35 mouse cellular contexts compared by ENCODE assay signal in genomic region chr17:31152966-31153499, GRCm38 (mm10). TPM values are rescaled to one million over a fixed set of nuclear protein-coding genes. Genes with fewer than 3 reads are reported as not detected.
A peak's percentile ranks its signal among the peaks of the same experiment; 100 is the strongest.
DNase-seq lines count a peak whose midpoint lies in the region; ATAC-seq lines count a peak whose summit lies in the region.
"Had no signal": no experiment of that assay in that cellular context is flagged by ENCODE, and none has a peak within 500 bp of the region (broad histone marks: within the 10 kb centered on the region; RNA-seq: fewer than 3 reads in every experiment).

No protein-coding gene starts in this region.

- H3K27me3 ChIP-seq in kidney, embryonic 15.5 days = no peaks in the 10 kb centered on the region
- H3K27me3 ChIP-seq in liver, embryonic 12.5 days (replicated peaks) = no peaks in the 10 kb centered on the region
- no peaks in the 10 kb centered on the region for H3K27me3 ChIP-seq in liver, embryonic 11.5 days (replicated peaks; ENCODE audit: control insufficient read depth, insufficient read depth, low read length)
- H3K27me3 ChIP-seq: embryonic facial prominence, embryonic 12.5 days; heart, embryonic 13.5 days; limb, embryonic 15.5 days; midbrain, embryonic 13.5 days; neural tube, embryonic 13.5 days; Patski had no signal

- peak overlapping the region; percentile 66 for H3K27ac ChIP-seq in kidney, embryonic 15.5 days
- no peak overlapping the region for H3K27ac ChIP-seq in liver, embryonic 12.5 days
- H3K27ac ChIP-seq in liver, embryonic 11.5 days (ENCODE audit: low read depth, low read length) = no peak overlapping the region
- H3K27ac ChIP-seq: embryonic facial prominence, embryonic 12.5 days; heart, adult 2 months; heart, embryonic 13.5 days; hindbrain, embryonic 14.5 days; limb, embryonic 10.5 days; limb, embryonic 15.5 days; midbrain, embryonic 13.5 days; neural tube, embryonic 13.5 days had no signal

- H3K9ac ChIP-seq in kidney, embryonic 15.5 days = no peak overlapping the region
- H3K9ac ChIP-seq in liver, embryonic 12.5 days = no peak overlapping the region
- H3K9ac ChIP-seq in liver, embryonic 11.5 days (ENCODE audit: low read depth, low read length) = no peak overlapping the region
- H3K9ac ChIP-seq: embryonic facial prominence, embryonic 12.5 days; heart, embryonic 13.5 days; hindbrain, embryonic 14.5 days; limb, embryonic 15.5 days; midbrain, embryonic 13.5 days; neural tube, embryonic 13.5 days had no signal

- no peak overlapping the region for H3K4me3 ChIP-seq in kidney, embryonic 15.5 days (replicated peaks)
- no peak overlapping the region for H3K4me3 ChIP-seq in liver, embryonic 12.5 days
- H3K4me3 ChIP-seq in liver, embryonic 11.5 days (ENCODE audit: low read depth, low read length) = no peak overlapping the region
- H3K4me3 ChIP-seq: embryonic facial prominence, embryonic 12.5 days; heart, adult 2 months; heart, embryonic 13.5 days; limb, embryonic 10.5 days; limb, embryonic 15.5 days; midbrain, embryonic 13.5 days; neural tube, embryonic 13.5 days had no signal

- 71% methylated on average over 9 of the region's 9 CpGs for WGBS in kidney, embryonic 15.5 days
- WGBS in liver, embryonic 12.5 days (ENCODE audit: insufficient replicate concordance) = 55% methylated on average over 9 of the region's 9 CpGs
- WGBS in liver, embryonic 11.5 days = 65% methylated on average over 9 of the region's 9 CpGs

- H3K4me1 ChIP-seq in kidney, embryonic 15.5 days = peaks cover 14% of the 10 kb centered on the region; the same call in 1 of the 2 replicates
- 0 out of 2 replicates have a peak, but pooled peaks cover 3% of the 10 kb centered on the region for H3K4me1 ChIP-seq in liver, embryonic 12.5 days
- no peaks in the 10 kb centered on the region; the same call in none of the 2 replicates for H3K4me1 ChIP-seq in liver, embryonic 11.5 days (replicated peaks; ENCODE audit: control insufficient read depth, insufficient read depth, low read length)
- H3K4me1 ChIP-seq: embryonic facial prominence, embryonic 12.5 days; limb, embryonic 10.5 days; limb, embryonic 15.5 days; neural tube, embryonic 13.5 days had no signal

- H3K4me2 ChIP-seq in kidney, embryonic 15.5 days = peak overlapping the region; percentile 19; the same call in 1 of the 2 replicates
- H3K4me2 ChIP-seq in liver, embryonic 12.5 days = no peak overlapping the region
- no peak overlapping the region for H3K4me2 ChIP-seq in liver, embryonic 11.5 days
- H3K4me2 ChIP-seq: embryonic facial prominence, embryonic 12.5 days; heart, embryonic 13.5 days; hindbrain, embryonic 14.5 days; limb, embryonic 15.5 days; midbrain, embryonic 13.5 days; neural tube, embryonic 13.5 days had no signal

- DNase-seq in kidney, adult 18-20 months = no peak
- DNase-seq in liver, embryonic 11.5 days (ENCODE audit: low spot score) = no peak
- peak; percentile 60 for DNase-seq in yolk sac, embryonic 10.5 days (ENCODE audit: low spot score)
- no peak for DNase-seq in heart, adult 18-20 months
- no peak for DNase-seq in frontal cortex, adult 2 months (ENCODE audit: extremely low spot score in 1 of 2, low spot score in 1 of 2)
- DNase-seq: adrenal gland, postnatal 10 days; cerebellum, adult 11 months; cerebellum, adult 9-10 months; embryo, embryonic 11 days; gastrocnemius, postnatal 25 days; heart, adult 2 months; heart, postnatal 10 days; layer of hippocampus, postnatal 36 days; lung, postnatal 36 days; right cerebral cortex, postnatal 4 days had no signal

- no peak for ATAC-seq in kidney, embryonic 15.5 days (replicated peaks; ENCODE audit: low FRiP score)
- ATAC-seq in liver, embryonic 12.5 days = 0 out of 2 replicates have a peak, but pooled peaks have one; percentile 13
- ATAC-seq in liver, embryonic 11.5 days (replicated peaks; ENCODE audit: low FRiP score) = no peak
- 0 out of 2 replicates have a peak, but pooled peaks have one; percentile 26 for ATAC-seq in megakaryocyte-erythroid progenitor cell, adult 5-6 weeks (replicated peaks; ENCODE audit: low FRiP score, low TSS enrichment, poor library complexity, severe bottlenecking)
- ATAC-seq: forebrain, embryonic 14.5 days; midbrain, embryonic 13.5 days; Patski had no signal

- H3K36me3 ChIP-seq in kidney, embryonic 15.5 days = no peaks in the 10 kb centered on the region
- no peaks in the 10 kb centered on the region for H3K36me3 ChIP-seq in liver, embryonic 12.5 days
- no peaks in the 10 kb centered on the region for H3K36me3 ChIP-seq in liver, embryonic 11.5 days (ENCODE audit: control insufficient read depth, insufficient read depth, low read length)
- H3K36me3 ChIP-seq: embryonic facial prominence, embryonic 12.5 days; heart, embryonic 13.5 days; limb, embryonic 10.5 days; limb, embryonic 15.5 days; midbrain, embryonic 13.5 days; neural tube, embryonic 13.5 days had no signal

- no peaks in the 10 kb centered on the region for H3K9me3 ChIP-seq in kidney, embryonic 15.5 days (replicated peaks)
- no peaks in the 10 kb centered on the region for H3K9me3 ChIP-seq in liver, embryonic 12.5 days (replicated peaks)
- no peaks in the 10 kb centered on the region for H3K9me3 ChIP-seq in liver, embryonic 11.5 days (ENCODE audit: control insufficient read depth, low read length)
- H3K9me3 ChIP-seq: embryonic facial prominence, embryonic 12.5 days; limb, embryonic 10.5 days; limb, embryonic 15.5 days; midbrain, embryonic 13.5 days had no signal

RNA-seq across cellular contexts. Expression of gene Tff2, which starts 9.0 kb away (rescaled TPM):
- 1.1 and 1.6 TPM in 2 replicates for polyA plus RNA-seq in kidney, embryonic 15.5 days (2015; fragmentation: Nextera tagmentation; extraction: Ambion mirVana)
- polyA plus RNA-seq in liver, embryonic 12.5 days (2016; fragmentation: Nextera tagmentation; extraction: Ambion mirVana) = not detected in 2 replicates
- not detected in 2 replicates for polyA plus RNA-seq in liver, embryonic 11.5 days (2014; fragmentation: Nextera tagmentation; extraction: Ambion mirVana)
- total RNA-seq in megakaryocyte-erythroid progenitor cell, adult 5-6 weeks (2014; fragmentation: Nextera tagmentation) = not detected in 2 replicates
- total RNA-seq in megakaryocyte-erythroid progenitor cell, adult 5-6 weeks (2017) = not detected in 2 replicates
- not detected for total RNA-seq in heart, adult 18-20 months (2021)
- polyA plus RNA-seq in frontal cortex, adult 2 months (2012; rRNA removed) = not detected in 2 replicates
- total RNA-seq: gastrocnemius, adult 18-20 months; gastrocnemius, postnatal 25 days; heart, adult 2 months; heart, postnatal 10 days; hematopoietic stem cell, adult 5-6 weeks; layer of hippocampus, postnatal 36 days; left cerebral cortex, postnatal 10 days; megakaryocyte, adult 5-6 weeks; MEL had no signal
- polyA plus RNA-seq: embryonic facial prominence, embryonic 12.5 days; forebrain, embryonic 14.5 days; heart, embryonic 13.5 days; hindbrain, embryonic 14.5 days; limb, embryonic 10.5 days; limb, embryonic 15.5 days; midbrain, embryonic 13.5 days; neural tube, embryonic 13.5 days; Patski had no signal

RNA-seq across cellular contexts. Expression of gene Tff1, which starts 12.0 kb away (rescaled TPM):
- 0.32 and 0.57 TPM in 2 replicates for polyA plus RNA-seq in kidney, embryonic 15.5 days (2015; fragmentation: Nextera tagmentation; extraction: Ambion mirVana)
- 0.46 TPM in 1 of 2 replicates, not detected in the other for polyA plus RNA-seq in liver, embryonic 12.5 days (2016; fragmentation: Nextera tagmentation; extraction: Ambion mirVana)
- not detected in 2 replicates for polyA plus RNA-seq in liver, embryonic 11.5 days (2014; fragmentation: Nextera tagmentation; extraction: Ambion mirVana)
- total RNA-seq in megakaryocyte-erythroid progenitor cell, adult 5-6 weeks (2014; fragmentation: Nextera tagmentation) = not detected in 2 replicates
- total RNA-seq in megakaryocyte-erythroid progenitor cell, adult 5-6 weeks (2017) = not detected in 2 replicates
- total RNA-seq in heart, adult 18-20 months (2021) = not detected
- polyA plus RNA-seq in frontal cortex, adult 2 months (2012; rRNA removed) = not detected in 2 replicates
- total RNA-seq: adrenal gland, postnatal 10 days; gastrocnemius, adult 18-20 months; gastrocnemius, postnatal 25 days; heart, adult 2 months; heart, postnatal 10 days; hematopoietic stem cell, adult 5-6 weeks; layer of hippocampus, postnatal 36 days; left cerebral cortex, postnatal 10 days; megakaryocyte, adult 5-6 weeks; MEL had no signal
- polyA plus RNA-seq: embryonic facial prominence, embryonic 12.5 days; forebrain, embryonic 14.5 days; heart, adult 2 months; heart, embryonic 13.5 days; hindbrain, embryonic 14.5 days; limb, embryonic 10.5 days; limb, embryonic 15.5 days; lung, embryonic 16.5 days; midbrain, embryonic 13.5 days; neural tube, embryonic 13.5 days; Patski; spleen, adult 2 months; urinary bladder, adult 2 months had no signal

RNA-seq across cellular contexts. Expression of gene Tff3, which starts 23.6 kb away (rescaled TPM):
- 1.4 and 49.7 TPM in 2 replicates for polyA plus RNA-seq in kidney, embryonic 15.5 days (2015; fragmentation: Nextera tagmentation; extraction: Ambion mirVana)
- 2.2 and 2.3 TPM in 2 replicates for polyA plus RNA-seq in liver, embryonic 12.5 days (2016; fragmentation: Nextera tagmentation; extraction: Ambion mirVana)
- 2.1 and 2.5 TPM in 2 replicates for polyA plus RNA-seq in liver, embryonic 11.5 days (2014; fragmentation: Nextera tagmentation; extraction: Ambion mirVana)
- total RNA-seq in megakaryocyte-erythroid progenitor cell, adult 5-6 weeks (2014; fragmentation: Nextera tagmentation) = not detected in 2 replicates
- total RNA-seq in megakaryocyte-erythroid progenitor cell, adult 5-6 weeks (2017) = not detected in 2 replicates
- total RNA-seq in heart, adult 18-20 months (2021) = not detected
- 0.24 and 1.8 TPM in 2 replicates for polyA plus RNA-seq in frontal cortex, adult 2 months (2012; rRNA removed)
- total RNA-seq: adrenal gland, postnatal 10 days; gastrocnemius, adult 18-20 months; gastrocnemius, postnatal 25 days; heart, adult 2 months; heart, postnatal 10 days; hematopoietic stem cell, adult 5-6 weeks; layer of hippocampus, postnatal 36 days; left cerebral cortex, postnatal 10 days; megakaryocyte, adult 5-6 weeks; MEL had no signal
- polyA plus RNA-seq: embryonic facial prominence, embryonic 12.5 days; heart, embryonic 13.5 days; limb, embryonic 10.5 days; Patski; spleen, adult 2 months; urinary bladder, adult 2 months had no signal

RNA-seq across cellular contexts. Expression of gene Tmprss3, which starts 45.7 kb away (rescaled TPM):
- polyA plus RNA-seq in kidney, embryonic 15.5 days (2015; fragmentation: Nextera tagmentation; extraction: Ambion mirVana) = not detected in 2 replicates
- polyA plus RNA-seq in liver, embryonic 12.5 days (2016; fragmentation: Nextera tagmentation; extraction: Ambion mirVana) = 0.24 and 0.33 TPM in 2 replicates
- 0.12 and 0.45 TPM in 2 replicates for polyA plus RNA-seq in liver, embryonic 11.5 days (2014; fragmentation: Nextera tagmentation; extraction: Ambion mirVana)
- 0.35 and 2.6 TPM in 2 replicates for total RNA-seq in megakaryocyte-erythroid progenitor cell, adult 5-6 weeks (2014; fragmentation: Nextera tagmentation)
- 0.42 TPM in 1 of 2 replicates, not detected in the other for total RNA-seq in megakaryocyte-erythroid progenitor cell, adult 5-6 weeks (2017)
- total RNA-seq in heart, adult 18-20 months (2021) = not detected
- polyA plus RNA-seq in frontal cortex, adult 2 months (2012; rRNA removed) = 0.04 TPM in 1 of 2 replicates, not detected in the other
- total RNA-seq: gastrocnemius, adult 18-20 months; gastrocnemius, postnatal 25 days; heart, adult 2 months; heart, postnatal 10 days; layer of hippocampus, postnatal 36 days; left cerebral cortex, postnatal 10 days had no signal
- polyA plus RNA-seq: forebrain, embryonic 14.5 days; heart, adult 2 months; heart, embryonic 13.5 days; limb, embryonic 10.5 days; lung, embryonic 16.5 days; midbrain, embryonic 13.5 days; neural tube, embryonic 13.5 days; Patski had no signal

RNA-seq across cellular contexts. Expression of gene Ubash3a, which starts 54.6 kb away (rescaled TPM):
- 0.18 and 0.23 TPM in 2 replicates for polyA plus RNA-seq in kidney, embryonic 15.5 days (2015; fragmentation: Nextera tagmentation; extraction: Ambion mirVana)
- 23.2 and 25.6 TPM in 2 replicates for polyA plus RNA-seq in liver, embryonic 12.5 days (2016; fragmentation: Nextera tagmentation; extraction: Ambion mirVana)
- polyA plus RNA-seq in liver, embryonic 11.5 days (2014; fragmentation: Nextera tagmentation; extraction: Ambion mirVana) = 37.9 and 42.5 TPM in 2 replicates
- total RNA-seq in megakaryocyte-erythroid progenitor cell, adult 5-6 weeks (2014; fragmentation: Nextera tagmentation) = 42.5 and 53.9 TPM in 2 replicates
- total RNA-seq in megakaryocyte-erythroid progenitor cell, adult 5-6 weeks (2017) = 34.0 and 45.9 TPM in 2 replicates
- total RNA-seq in heart, adult 18-20 months (2021) = under 1 TPM in 1 of 2 experiments, not detected in 1; 0.54 TPM
- not detected in 2 replicates for polyA plus RNA-seq in frontal cortex, adult 2 months (2012; rRNA removed)
- total RNA-seq: gastrocnemius, adult 18-20 months; left cerebral cortex, postnatal 10 days had no signal
- polyA plus RNA-seq: forebrain, embryonic 14.5 days; hindbrain, embryonic 14.5 days; neural tube, embryonic 13.5 days had no signal

Comparison
In these comparisons a context has a peak if more than half of its experiments do, and no peak if none do; other contexts are left out.
1. ATAC-seq: peak in liver, embryonic 12.5 days (single experiment) and megakaryocyte-erythroid progenitor cell, adult 5-6 weeks (single experiment); none in kidney, embryonic 15.5 days (single experiment) and liver, embryonic 11.5 days (single experiment).